Mouse (Mus musculus) brain, adult 10 weeks (tissue): ENCODE data around the gene Gm5640. TPM values are rescaled to one million over a fixed set of nuclear protein-coding genes. Genes with fewer than 3 reads are reported as not detected.

Experiments
- polyA plus RNA-seq: library from polyadenylated mRNA; stranded (reverse); fragments of 350-450 nt; fragmentation: Illumina TruSeq; extraction: RNeasy Lipid Tissue Mini Kit (QIAGEN cat#74804); gene quantifications from one replicate; pipeline ENCODE4 v1.2.3, GENCODE M21; 2015; ENCODE audit warnings: low read depth, low replicate concordance

Gm5640 gene
- 0.16 TPM for polyA plus RNA-seq

GRCm38 (mm10) chrX:74645466-74646323 is at the start of gene Gm5640:
Gene Gm5640, minus strand, starts transcription at chrX:74645635.

GRCm38 (mm10) chrX:74592379-74592778 is 53.1 kb downstream of the Gm5640 start, which contains the start of gene Olfr1325:
Gene Olfr1325, plus strand, starts transcription at chrX:74592679.

Other genes with a start within 250 kb of the Gm5640 start
- 36.5 TPM for gene G6pdx, start 216.4 kb downstream of the Gm5640 start, polyA plus RNA-seq
- gene Gm6880, start 164.2 kb downstream of the Gm5640 start, polyA plus RNA-seq = not detected
- not detected for gene Olfr1326-ps1, start 70.7 kb downstream of the Gm5640 start, polyA plus RNA-seq
- gene Olfr1325, start 53.0 kb downstream of the Gm5640 start, polyA plus RNA-seq = not detected
- gene Gm6890, start 95.3 kb upstream of the Gm5640 start, polyA plus RNA-seq = not detected
- not detected for gene Gm5936, start 191.6 kb upstream of the Gm5640 start, polyA plus RNA-seq